Mouse (Mus musculus) right cerebral cortex, postnatal 10 days (tissue): ENCODE measurements around the gene Gm15107.
"Not testable (repeated sequence)": the region's sequence is repeated elsewhere in the genome, so short reads cannot be mapped to it uniquely, and the experiment has no call there.

Source experiments
- DNase-seq, 2 experiments: peaks; one replicate each; pipeline ENCODE4 v3.0.0; 2021; ENCODE audit warnings: low spot score in 2 of 2

The Gm15107 gene

DNA sequence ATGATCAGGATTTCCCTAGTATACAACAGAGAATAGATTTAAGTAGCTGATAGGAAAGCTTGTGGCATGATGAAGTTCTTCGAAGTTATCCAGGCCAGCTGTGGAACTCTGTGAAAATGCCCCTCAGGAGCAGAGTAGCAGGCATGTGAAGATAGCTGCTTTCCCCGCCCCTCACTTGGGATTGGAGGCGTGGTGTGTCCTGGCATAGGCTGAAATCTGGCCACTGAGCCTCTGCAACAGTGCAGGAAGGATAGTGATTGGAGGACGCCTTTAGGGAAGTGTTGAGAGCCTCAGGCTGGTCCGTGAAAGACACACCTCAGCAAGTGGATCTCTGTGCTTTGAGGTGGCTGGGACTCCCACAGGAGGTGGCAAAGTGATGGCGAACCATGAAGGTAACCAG lies at the start of gene Gm15107:
TSS of gene Gm15107 (plus strand) at position 301 of the 400 bp plus-strand sequence.
- DNase-seq = not testable (repeated sequence)
